14 mouse cellular contexts compared by ENCODE assay signal in genomic region chr1:175028267-175028666, GRCm38 (mm10).
A peak's percentile ranks its signal among the peaks of the same experiment; 100 is the strongest.
DNase-seq lines count a peak whose midpoint lies in the region; ATAC-seq and TF ChIP-seq lines count a peak whose summit lies in the region.
"Had no signal": no experiment of that assay in that cellular context is flagged by ENCODE, and none has a peak within 500 bp of the region (broad histone marks: within the 10 kb centered on the region; RNA-seq: fewer than 3 reads in every experiment).

No protein-coding gene starts in this region.

- 0 out of 2 replicates have a peak overlapping the region, but pooled peaks have one; percentile 21 for H3K4me2 ChIP-seq in hindbrain, embryonic 14.5 days (replicated peaks)
- H3K4me2 ChIP-seq in midbrain, embryonic 14.5 days (ENCODE audit: low read length) = no peak overlapping the region
- H3K4me2 ChIP-seq: embryonic facial prominence, embryonic 12.5 days; liver, embryonic 15.5 days had no signal

- H3K4me1 ChIP-seq in heart, embryonic 10.5 days = peaks cover 8% of the 10 kb centered on the region
- H3K4me1 ChIP-seq in heart, adult 2 months (ENCODE audit: control insufficient read depth, insufficient read depth, low read length) = no peaks in the 10 kb centered on the region
- peaks cover 25% of the 10 kb centered on the region for H3K4me1 ChIP-seq in hindbrain, embryonic 14.5 days (replicated peaks; ENCODE audit: control insufficient read depth, insufficient read depth, low read length)
- no peaks in the 10 kb centered on the region; the same call in 1 of the 2 replicates for H3K4me1 ChIP-seq in midbrain, embryonic 14.5 days (ENCODE audit: control insufficient read depth, insufficient read depth, low read length)
- H3K4me1 ChIP-seq: liver, embryonic 15.5 days had no signal

- TF ChIP-seq EP300 in heart, adult 2 months (IDR thresholded peaks at IDR 0.05; ENCODE audit: insufficient read depth, low read depth, low read length) = no peak

- no peaks in the 10 kb centered on the region for H3K36me3 ChIP-seq in heart, embryonic 10.5 days
- H3K36me3 ChIP-seq in heart, adult 2 months (ENCODE audit: control insufficient read depth, insufficient read depth, low read length) = no peaks in the 10 kb centered on the region
- H3K36me3 ChIP-seq in hindbrain, embryonic 14.5 days (replicated peaks; ENCODE audit: control insufficient read depth, insufficient read depth) = no peaks in the 10 kb centered on the region
- H3K36me3 ChIP-seq in midbrain, embryonic 14.5 days (ENCODE audit: control insufficient read depth, insufficient read depth, low read length) = no peaks in the 10 kb centered on the region
- H3K36me3 ChIP-seq: embryonic facial prominence, embryonic 12.5 days; G1E; liver, embryonic 15.5 days had no signal

- no peaks in the 10 kb centered on the region for H3K27me3 ChIP-seq in heart, embryonic 10.5 days (ENCODE audit: insufficient read depth, poor library complexity, severe bottlenecking)
- no peaks in the 10 kb centered on the region for H3K27me3 ChIP-seq in heart, adult 2 months (ENCODE audit: control insufficient read depth, insufficient read depth, low read length)
- H3K27me3 ChIP-seq in hindbrain, embryonic 14.5 days (ENCODE audit: control insufficient read depth, insufficient read depth, low read length) = no peaks in the 10 kb centered on the region
- H3K27me3 ChIP-seq in midbrain, embryonic 14.5 days (ENCODE audit: control insufficient read depth, insufficient read depth, low read length) = no peaks in the 10 kb centered on the region
- H3K27me3 ChIP-seq: embryonic facial prominence, embryonic 12.5 days; liver, embryonic 15.5 days had no signal

- H3K4me3 ChIP-seq in heart, embryonic 10.5 days = no peak overlapping the region
- H3K4me3 ChIP-seq in heart, adult 2 months = no peak overlapping the region
- H3K4me3 ChIP-seq in hindbrain, embryonic 14.5 days (replicated peaks; ENCODE audit: low read length) = no peak overlapping the region
- H3K4me3 ChIP-seq in midbrain, embryonic 14.5 days (replicated peaks; ENCODE audit: low read depth, low read length) = no peak overlapping the region
- H3K4me3 ChIP-seq: embryonic facial prominence, embryonic 12.5 days; liver, embryonic 15.5 days had no signal

- peak overlapping the region; percentile 59 for H3K27ac ChIP-seq in heart, embryonic 10.5 days
- no peak overlapping the region for H3K27ac ChIP-seq in heart, adult 2 months
- H3K27ac ChIP-seq in hindbrain, embryonic 14.5 days = peak overlapping the region; percentile 57; the same call in 1 of the 2 replicates
- no peak overlapping the region for H3K27ac ChIP-seq in midbrain, embryonic 14.5 days (replicated peaks; ENCODE audit: low read depth, low read length)
- H3K27ac ChIP-seq: embryonic facial prominence, embryonic 12.5 days; liver, embryonic 15.5 days had no signal

- TF ChIP-seq CTCF in heart, adult 2 months (IDR thresholded peaks at IDR 0.05) = no peak

- ATAC-seq in hindbrain, embryonic 14.5 days (ENCODE audit: low FRiP score) = no peak
- ATAC-seq in midbrain, embryonic 14.5 days (ENCODE audit: low FRiP score, low TSS enrichment) = no peak

- intact Hi-C loops in heart, adult 2 months (cut with DNase I) = no loop called here
- intact Hi-C loops in gastrocnemius, postnatal 14 days (cut with DNase I; ENCODE audit: low total_unique reads) = no loop called here

- no peak for DNase-seq in heart, embryonic 10.5 days (ENCODE audit: low spot score)
- no peak for DNase-seq in heart, adult 2 months
- DNase-seq in ZHBTc4 (ENCODE audit: low read depth, low spot score) = peak; percentile 21
- no peak for DNase-seq in hindbrain, embryonic 14.5 days (ENCODE audit: low spot score)
- peak; percentile 14 for DNase-seq in midbrain, embryonic 14.5 days
- no peak for DNase-seq in gastrocnemius, postnatal 14 days
- no peak for DNase-seq in layer of hippocampus, postnatal 10 days (ENCODE audit: low spot score in 2 of 2)
- DNase-seq in lung, postnatal 10 days = no peak
- DNase-seq: B cell, adult 2 months; cerebellum, adult 9-10 months; kidney, adult 18-20 months had no signal

- no peaks in the 10 kb centered on the region for H3K9me3 ChIP-seq in heart, embryonic 10.5 days
- H3K9me3 ChIP-seq in hindbrain, embryonic 14.5 days (ENCODE audit: control insufficient read depth, low read length) = no peaks in the 10 kb centered on the region
- no peaks in the 10 kb centered on the region for H3K9me3 ChIP-seq in midbrain, embryonic 14.5 days (ENCODE audit: control insufficient read depth, low read length)
- H3K9me3 ChIP-seq: embryonic facial prominence, embryonic 12.5 days; liver, embryonic 15.5 days had no signal

- H3K9ac ChIP-seq in heart, adult 2 months (ENCODE audit: low read depth, low read length) = no peak overlapping the region
- no peak overlapping the region for H3K9ac ChIP-seq in hindbrain, embryonic 14.5 days
- H3K9ac ChIP-seq in midbrain, embryonic 14.5 days (replicated peaks; ENCODE audit: low read length) = no peak overlapping the region
- H3K9ac ChIP-seq: embryonic facial prominence, embryonic 12.5 days; liver, embryonic 15.5 days had no signal

- WGBS in heart, embryonic 10.5 days = 22% methylated on average over 4 of the region's 4 CpGs
- WGBS in heart, adult 2 months = 22% methylated on average over 4 of the region's 4 CpGs
- 8% methylated on average over 4 of the region's 4 CpGs for WGBS in hindbrain, embryonic 14.5 days
- 19% methylated on average over 4 of the region's 4 CpGs for WGBS in midbrain, embryonic 14.5 days

- no peak for TF ChIP-seq POLR2A in heart, adult 2 months (IDR thresholded peaks at IDR 0.05; ENCODE audit: insufficient read depth, low read depth, low read length)

- no peaks in the 10 kb centered on the region for H3K79me2 ChIP-seq in heart, adult 2 months (replicated peaks; ENCODE audit: control insufficient read depth, insufficient read depth, low read length)

Comparison
In these comparisons a context has a peak if more than half of its experiments do, and no peak if none do; other contexts are left out.
1. H3K27ac ChIP-seq: peak in heart, embryonic 10.5 days (single experiment) and hindbrain, embryonic 14.5 days (single experiment); none in heart, adult 2 months (single experiment) and midbrain, embryonic 14.5 days (single experiment).
2. DNase-seq: peak in ZHBTc4 (single experiment) and midbrain, embryonic 14.5 days (single experiment); none in heart, embryonic 10.5 days (single experiment), heart, adult 2 months (0 of 2), hindbrain, embryonic 14.5 days (single experiment), gastrocnemius, postnatal 14 days (single experiment), layer of hippocampus, postnatal 10 days (0 of 2) and lung, postnatal 10 days (single experiment).